In genomic region chr13:58384371-58384770, GRCm38 (mm10) we compare ENCODE assay signal across 8 mouse cellular contexts. TPM values are rescaled to one million over a fixed set of nuclear protein-coding genes. Genes with fewer than 3 reads are reported as not detected.
DNase-seq lines count a peak whose midpoint lies in the region; ATAC-seq and TF ChIP-seq lines count a peak whose summit lies in the region.

No protein-coding gene starts in this region.

- no peak for TF ChIP-seq EP300 in heart, adult 2 months (IDR thresholded peaks at IDR 0.05; ENCODE audit: insufficient read depth, low read depth, low read length)
- no peak for TF ChIP-seq EP300 in liver, embryonic 14.5 days (IDR thresholded peaks at IDR 0.05; ENCODE audit: low read depth)

- peaks cover 8% of the 10 kb centered on the region for H3K9me3 ChIP-seq in liver, embryonic 14.5 days (ENCODE audit: control insufficient read depth, low read length)

- peak overlapping the region; percentile 71 for H3K4me3 ChIP-seq in heart, adult 2 months
- peak overlapping the region; percentile 71 for H3K4me3 ChIP-seq in thymus, adult 2 months (ENCODE audit: control insufficient read depth, insufficient read depth, low read length)
- peak overlapping the region; percentile 75 to 93 for H3K4me3 ChIP-seq in liver, embryonic 14.5 days (ENCODE audit: insufficient read depth in 1 of 2, low read depth in 2 of 2, low read length in 2 of 2)

- TF ChIP-seq CTCF in heart, adult 2 months (IDR thresholded peaks at IDR 0.05) = no peak
- no peak for TF ChIP-seq CTCF in thymus, adult 2 months (IDR thresholded peaks at IDR 0.05; ENCODE audit: borderline replicate concordance, control insufficient read depth, extremely low read depth, insufficient read depth, low read length, poor library complexity)
- TF ChIP-seq CTCF in liver, embryonic 14.5 days (IDR thresholded peaks at IDR 0.05; ENCODE audit: low read depth) = no peak

- DNase-seq in heart, adult 2 months = no peak
- DNase-seq in heart, adult 18-20 months = no peak
- DNase-seq in thymus, adult 2 months = no peak
- DNase-seq in thymus, postnatal 0 days (ENCODE audit: low spot score) = no peak
- no peak for DNase-seq in liver, embryonic 14.5 days (ENCODE audit: low read depth in 3 of 3, low spot score in 3 of 3)
- DNase-seq in left cerebral cortex, postnatal 36 days (ENCODE audit: low spot score in 2 of 2) = no peak
- DNase-seq in urinary bladder, adult 2 months (ENCODE audit: low spot score) = no peak

- WGBS in heart, adult 2 months = 40% methylated on average over 11 of the region's 11 CpGs
- 43% methylated on average over 11 of the region's 11 CpGs for WGBS in thymus, adult 2 months
- 44% methylated on average over 11 of the region's 11 CpGs for WGBS in liver, embryonic 14.5 days (ENCODE audit: insufficient replicate concordance)

- no peaks in the 10 kb centered on the region; the same call in 1 of the 2 replicates for H3K36me3 ChIP-seq in heart, adult 2 months (ENCODE audit: control insufficient read depth, insufficient read depth, low read length)
- peaks cover 25% of the 10 kb centered on the region for H3K36me3 ChIP-seq in thymus, adult 2 months (ENCODE audit: control insufficient read depth, insufficient read depth, low read length)
- peaks cover 23% of the 10 kb centered on the region for H3K36me3 ChIP-seq in liver, embryonic 14.5 days (replicated peaks; ENCODE audit: control insufficient read depth, insufficient read depth, low read depth)

- no peaks in the 10 kb centered on the region for H3K79me2 ChIP-seq in heart, adult 2 months (replicated peaks; ENCODE audit: control insufficient read depth, insufficient read depth, low read length)

- TF ChIP-seq POLR2A in heart, adult 2 months (IDR thresholded peaks at IDR 0.05; ENCODE audit: insufficient read depth, low read depth, low read length) = no peak
- TF ChIP-seq POLR2A in thymus, adult 2 months (IDR thresholded peaks at IDR 0.05; ENCODE audit: control insufficient read depth, extremely low read depth, insufficient read depth, low read length, poor library complexity) = no peak

- peaks cover 1% of the 10 kb centered on the region; the same call in 1 of the 2 replicates for H3K4me1 ChIP-seq in heart, adult 2 months (ENCODE audit: control insufficient read depth, insufficient read depth, low read length)
- H3K4me1 ChIP-seq in thymus, adult 2 months (replicated peaks; ENCODE audit: control insufficient read depth, insufficient read depth, low read length) = peaks cover 8% of the 10 kb centered on the region
- H3K4me1 ChIP-seq in liver, embryonic 14.5 days (replicated peaks; ENCODE audit: control insufficient read depth in 2 of 2, insufficient read depth in 2 of 2, low read length in 1 of 2) = peaks cover 5 to 12% of the 10 kb centered on the region in 2 experiments; a peak in 3 of 4 replicates

- peak overlapping the region; percentile 63 for H3K27ac ChIP-seq in heart, adult 2 months
- H3K27ac ChIP-seq in thymus, adult 2 months (ENCODE audit: control insufficient read depth, insufficient read depth, low read length) = no peak overlapping the region
- H3K27ac ChIP-seq in liver, embryonic 14.5 days = no peak overlapping the region

- no peak for ATAC-seq in liver, embryonic 14.5 days (ENCODE audit: insufficient read depth)
- ATAC-seq in cerebellum, adult (ENCODE audit: insufficient number of reproducible peaks, low FRiP score, low TSS enrichment) = no peak

- H3K4me2 ChIP-seq in liver, embryonic 14.5 days (ENCODE audit: low read depth) = peak overlapping the region; percentile 90

- intact Hi-C loops in heart, adult 2 months (cut with DNase I) = loop anchor here (10.0 kb wide), 1 partner anchor 230 kb away; the partner anchor contains the start of gene Idnk
- intact Hi-C loops in left cerebral cortex, postnatal 36 days (cut with DNase I) = loop anchor here (10.0 kb wide), 1 partner anchor 370 kb away; no protein-coding TSS in a partner anchor

- peak overlapping the region; percentile 95 for H3K9ac ChIP-seq in heart, adult 2 months (ENCODE audit: low read depth, low read length)
- H3K9ac ChIP-seq in liver, embryonic 14.5 days (replicated peaks) = peak overlapping the region; percentile 90

- no peaks in the 10 kb centered on the region for H3K27me3 ChIP-seq in heart, adult 2 months (ENCODE audit: control insufficient read depth, insufficient read depth, low read length)
- no peaks in the 10 kb centered on the region for H3K27me3 ChIP-seq in thymus, adult 2 months (ENCODE audit: control insufficient read depth, insufficient read depth, low read length)
- H3K27me3 ChIP-seq in liver, embryonic 14.5 days (ENCODE audit: control insufficient read depth, insufficient read depth, low read length) = no peaks in the 10 kb centered on the region

RNA-seq across cellular contexts. Expression of gene 2210016F16Rik, which starts 0.7 kb away (rescaled TPM):
- total RNA-seq in heart, adult 2 months (2021) = 10 to 100 TPM; 15.2 to 17.5 TPM
- 10.4 and 11.2 TPM in 2 replicates for polyA plus RNA-seq in heart, adult 2 months (2012; rRNA removed)
- 10 to 100 TPM; 16.0 to 17.6 TPM for total RNA-seq in heart, adult 18-20 months (2021)
- 27.9 and 31.7 TPM in 2 replicates for polyA plus RNA-seq in thymus, adult 2 months (2012; rRNA removed)
- polyA plus RNA-seq in thymus, postnatal 0 days (2015; fragmentation: Nextera tagmentation; extraction: Ambion mirVana) = 45.1 and 45.6 TPM in 2 replicates
- polyA plus RNA-seq in liver, embryonic 14.5 days (2012; rRNA removed) = 8.5 and 9.3 TPM in 2 replicates
- polyA plus RNA-seq in liver, embryonic 14.5 days (2014; fragmentation: Nextera tagmentation; extraction: Ambion mirVana) = 20.2 and 21.9 TPM in 2 replicates
- total RNA-seq in left cerebral cortex, postnatal 36 days (2021) = 1 to 10 TPM; 7.1 to 7.4 TPM
- polyA plus RNA-seq in urinary bladder, adult 2 months (2012; rRNA removed) = 22.3 and 24.8 TPM in 2 replicates

RNA-seq across cellular contexts. Expression of gene Rmi1, which starts 17.7 kb away (rescaled TPM):
- 1 to 10 TPM; 9.0 to 9.2 TPM for total RNA-seq in heart, adult 2 months (2021)
- 5.2 and 8.7 TPM in 2 replicates for polyA plus RNA-seq in heart, adult 2 months (2012; rRNA removed)
- total RNA-seq in heart, adult 18-20 months (2021) = 10 to 100 TPM in 1 of 2 experiments, 1 to 10 TPM in 1; 9.3 to 11.4 TPM
- 16.9 and 17.3 TPM in 2 replicates for polyA plus RNA-seq in thymus, adult 2 months (2012; rRNA removed)
- 28.5 and 30.5 TPM in 2 replicates for polyA plus RNA-seq in thymus, postnatal 0 days (2015; fragmentation: Nextera tagmentation; extraction: Ambion mirVana)
- 5.0 and 8.0 TPM in 2 replicates for polyA plus RNA-seq in liver, embryonic 14.5 days (2012; rRNA removed)
- 11.0 and 12.0 TPM in 2 replicates for polyA plus RNA-seq in liver, embryonic 14.5 days (2014; fragmentation: Nextera tagmentation; extraction: Ambion mirVana)
- 10 to 100 TPM; 11.6 to 13.8 TPM for total RNA-seq in left cerebral cortex, postnatal 36 days (2021)
- polyA plus RNA-seq in urinary bladder, adult 2 months (2012; rRNA removed) = 15.4 and 15.5 TPM in 2 replicates

RNA-seq across cellular contexts. Expression of gene Hnrnpk, which starts 18.8 kb away (rescaled TPM):
- 100 to 1,000 TPM; 388 to 416 TPM for total RNA-seq in heart, adult 2 months (2021)
- 108 and 203 TPM in 2 replicates for polyA plus RNA-seq in heart, adult 2 months (2012; rRNA removed)
- 100 to 1,000 TPM; 412 to 432 TPM for total RNA-seq in heart, adult 18-20 months (2021)
- polyA plus RNA-seq in thymus, adult 2 months (2012; rRNA removed) = 379 and 419 TPM in 2 replicates
- polyA plus RNA-seq in thymus, postnatal 0 days (2015; fragmentation: Nextera tagmentation; extraction: Ambion mirVana) = 1,350 and 1,444 TPM in 2 replicates
- polyA plus RNA-seq in liver, embryonic 14.5 days (2012; rRNA removed) = 192 and 260 TPM in 2 replicates
- polyA plus RNA-seq in liver, embryonic 14.5 days (2014; fragmentation: Nextera tagmentation; extraction: Ambion mirVana) = 584 and 624 TPM in 2 replicates
- 100 to 1,000 TPM; 576 to 584 TPM for total RNA-seq in left cerebral cortex, postnatal 36 days (2021)
- polyA plus RNA-seq in urinary bladder, adult 2 months (2012; rRNA removed) = 504 and 577 TPM in 2 replicates

RNA-seq across cellular contexts. Expression of gene Kif27, which starts 25.4 kb away (rescaled TPM):
- under 1 TPM; 0.05 to 0.10 TPM for total RNA-seq in heart, adult 2 months (2021)
- 0.09 and 0.10 TPM in 2 replicates for polyA plus RNA-seq in heart, adult 2 months (2012; rRNA removed)
- total RNA-seq in heart, adult 18-20 months (2021) = under 1 TPM in 1 of 2 experiments, not detected in 1; 0.13 TPM
- polyA plus RNA-seq in thymus, adult 2 months (2012; rRNA removed) = 0.07 TPM in 1 of 2 replicates, not detected in the other
- 0.04 and 0.09 TPM in 2 replicates for polyA plus RNA-seq in thymus, postnatal 0 days (2015; fragmentation: Nextera tagmentation; extraction: Ambion mirVana)
- 0.06 and 0.07 TPM in 2 replicates for polyA plus RNA-seq in liver, embryonic 14.5 days (2012; rRNA removed)
- 0.04 and 0.05 TPM in 2 replicates for polyA plus RNA-seq in liver, embryonic 14.5 days (2014; fragmentation: Nextera tagmentation; extraction: Ambion mirVana)
- total RNA-seq in left cerebral cortex, postnatal 36 days (2021) = 1 to 10 TPM; 2.7 to 3.2 TPM
- 0.39 and 0.46 TPM in 2 replicates for polyA plus RNA-seq in urinary bladder, adult 2 months (2012; rRNA removed)
